ENCODE assay signal across 14 mouse cellular contexts in the genomic region with DNA sequence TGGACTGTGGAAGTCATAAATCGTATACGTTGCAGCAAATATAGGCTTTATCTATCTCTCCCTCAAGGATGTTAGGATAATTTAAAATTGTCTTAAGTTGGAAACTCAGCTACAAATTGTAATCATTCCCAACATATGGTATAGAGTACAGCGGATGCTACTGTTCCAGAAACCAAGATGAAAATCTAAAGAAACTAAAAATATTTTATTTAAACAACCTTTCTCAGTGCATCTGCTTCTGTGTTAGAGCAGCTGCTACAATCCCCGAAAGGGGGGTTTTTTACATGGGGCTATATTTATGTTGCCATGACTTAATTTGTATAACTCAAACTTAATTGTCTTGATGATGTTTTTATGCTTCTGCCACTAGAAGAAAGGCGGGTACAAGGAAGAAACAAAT.
"Had no signal": no experiment of that assay in that cellular context is flagged by ENCODE, and none has a peak within 500 bp of the region (broad histone marks: within the 10 kb centered on the region; RNA-seq: fewer than 3 reads in every experiment).

No protein-coding gene starts in this region.

- H3K9ac ChIP-seq: liver, embryonic 13.5 days had no signal

- H3K27me3 ChIP-seq: liver, embryonic 13.5 days had no signal

- H3K9me3 ChIP-seq: liver, embryonic 13.5 days had no signal

- DNase-seq: kidney, adult 18-20 months; kidney, adult 9 months; kidney, postnatal 14 days; kidney, postnatal 4 days; liver, embryonic 13.5 days; lung, adult 2 months; lung, postnatal 14 days; lung, postnatal 4 days; midbrain, embryonic 14.5 days; thymus, postnatal 25 days had no signal

- ATAC-seq: inflammation-experienced regulatory T-cells, adult 6 months; intestine, embryonic 16.5 days had no signal

- H3K4me3 ChIP-seq: liver, embryonic 13.5 days had no signal

- H3K4me1 ChIP-seq: liver, embryonic 13.5 days had no signal

- H3K27ac ChIP-seq: liver, embryonic 13.5 days; stomach, postnatal 0 days had no signal

- H3K4me2 ChIP-seq: liver, embryonic 13.5 days; midbrain, embryonic 11.5 days had no signal

- H3K36me3 ChIP-seq: liver, embryonic 13.5 days had no signal
